Mouse (Mus musculus): Measurements from ENCODE around the gene Hacl1.
A peak's percentile ranks its signal among the peaks of the same experiment; 100 is the strongest.

Gene Hacl1

DNA sequence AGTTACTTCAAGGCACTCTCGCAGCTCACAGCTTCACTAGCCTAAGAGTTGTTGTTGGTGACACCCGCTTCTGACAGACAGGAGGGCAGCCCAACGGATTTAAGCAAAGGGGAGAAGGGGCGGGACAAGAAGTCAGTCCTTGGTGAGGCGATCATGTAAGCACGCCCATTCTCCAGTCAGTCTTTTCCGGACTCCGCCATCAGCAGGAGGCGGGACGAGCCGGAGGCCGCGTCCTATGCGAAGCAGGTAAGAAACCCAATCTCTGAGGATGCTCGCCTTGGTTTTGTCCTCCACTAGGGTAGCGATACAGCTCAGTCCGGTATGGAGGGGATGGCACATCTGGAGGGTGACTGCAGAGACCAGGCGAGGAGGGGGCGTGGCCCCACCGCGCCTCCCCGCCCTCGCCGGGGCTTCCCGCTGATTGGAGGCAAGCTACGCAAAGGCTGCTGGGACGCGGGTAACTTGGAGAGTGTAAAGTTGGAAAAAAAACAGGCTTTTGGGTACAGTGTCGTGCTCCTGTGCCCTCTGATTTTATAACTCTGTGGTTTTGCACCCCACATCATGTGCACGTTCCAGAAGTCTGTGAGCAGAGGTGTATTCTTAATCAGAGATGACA, at the start of gene Hacl1, which contains the start of gene Btd:
TSS of gene Hacl1 (minus strand) at position 397 of the 616 bp plus-strand sequence.
TSS of gene Btd (plus strand) at position 139 of the 616 bp plus-strand sequence.
- peak; percentile 88 to 92 for DNase-seq

GRCm38 (mm10) chr14:31686231-31686630, 45.1 kb upstream of the Hacl1 start:
- no peak for DNase-seq

DNA sequence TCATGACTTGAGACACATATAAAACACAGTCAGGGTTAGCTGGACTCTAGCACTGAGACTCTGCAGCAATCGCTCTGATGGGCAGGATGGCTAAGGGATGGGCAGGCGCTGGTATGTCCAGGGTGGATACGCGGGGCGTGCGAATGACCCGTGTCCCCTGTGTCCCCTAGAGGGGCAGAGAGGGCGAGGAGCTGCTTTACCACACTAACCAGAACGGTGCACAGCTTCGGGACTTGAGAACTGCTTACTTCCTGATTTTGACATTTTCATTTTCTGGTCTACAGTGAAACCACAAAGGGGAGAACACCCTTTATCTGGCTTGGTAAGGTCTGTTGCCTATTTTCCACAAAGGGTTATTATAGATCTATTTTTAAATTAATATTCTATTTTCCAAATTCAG, 44.6 kb upstream of the Hacl1 start:
- no peak for DNase-seq

DNA sequence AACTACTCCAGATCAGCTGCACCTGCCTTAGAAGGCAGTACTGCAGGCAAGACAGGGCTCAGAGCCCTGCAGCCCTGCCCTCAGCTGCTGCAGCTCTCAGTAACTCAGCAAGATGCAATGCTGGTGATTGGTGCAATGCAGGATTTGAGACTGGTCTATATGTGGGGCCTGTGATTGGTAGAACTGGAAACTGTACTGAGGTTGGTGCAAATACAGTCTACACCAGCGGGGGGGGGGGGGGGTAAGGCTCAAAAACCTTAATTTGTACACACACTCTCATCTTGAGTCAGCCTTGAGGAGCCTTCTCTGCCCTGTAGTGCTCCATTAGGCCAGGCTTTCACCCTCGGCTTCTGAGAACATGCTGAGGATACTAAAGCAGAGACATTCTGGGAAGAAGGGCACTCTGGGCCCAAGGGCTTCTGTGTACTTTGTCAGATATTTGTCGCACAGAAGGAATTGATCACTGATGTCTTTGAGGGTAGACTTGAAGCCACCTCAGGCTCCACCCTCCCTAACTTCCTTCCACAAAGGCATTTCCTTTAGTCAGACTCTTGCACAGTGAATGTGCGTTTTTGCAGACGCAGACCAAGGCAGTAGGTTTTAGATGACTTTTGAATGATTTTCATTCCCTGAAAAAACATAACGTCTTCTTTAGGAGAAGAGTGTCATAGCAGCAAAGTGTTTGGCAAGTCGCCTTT, 43.4 kb upstream of the Hacl1 start:
- DNase-seq = no peak

DNA sequence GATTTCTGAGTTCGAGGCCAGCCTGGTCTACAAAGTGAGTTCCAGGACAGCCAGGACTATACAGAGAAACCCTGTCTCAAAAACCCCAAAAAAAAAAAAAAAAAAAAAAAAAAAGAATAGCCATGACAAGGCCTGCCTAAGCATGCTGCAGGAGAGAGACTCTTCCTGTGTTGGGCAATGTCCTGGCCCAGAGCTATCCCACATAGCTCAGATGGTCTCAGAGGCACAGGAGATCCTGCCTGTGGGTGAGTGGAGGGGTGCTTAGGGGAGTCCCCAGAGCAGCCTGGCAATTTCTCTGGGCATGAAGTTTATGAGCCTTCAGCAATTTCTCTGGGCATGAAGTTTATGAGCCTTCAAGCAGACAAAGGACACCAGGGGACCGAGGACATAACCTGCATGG, 42.5 kb upstream of the Hacl1 start:
- no peak for DNase-seq

GRCm38 (mm10) chr14:31681931-31682555, 41.0 kb upstream of the Hacl1 start:
- no peak for DNase-seq

GRCm38 (mm10) chr14:31681291-31681690, 40.2 kb upstream of the Hacl1 start:
- DNase-seq = no peak

DNA sequence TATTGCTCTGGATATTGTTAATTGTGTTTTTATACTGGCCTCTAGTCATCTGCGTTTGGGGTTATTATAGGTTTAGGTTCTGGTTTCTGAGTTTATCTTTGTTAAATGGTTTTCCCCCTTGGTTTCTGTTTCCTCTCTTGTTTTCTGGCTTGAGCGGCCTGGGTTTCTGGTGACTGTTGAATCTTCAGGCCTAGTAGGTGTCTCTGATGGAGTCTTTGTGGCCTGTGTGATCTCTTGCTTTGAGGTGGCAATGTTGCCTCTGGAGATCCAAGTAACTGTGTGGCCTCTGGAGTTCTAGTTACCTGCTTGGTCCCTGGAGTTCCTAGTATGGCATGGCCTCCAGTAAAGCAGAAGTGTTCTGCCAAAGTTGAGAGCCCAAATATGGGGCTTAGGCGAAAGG, 39.6 kb upstream of the Hacl1 start:
- no peak for DNase-seq

DNA sequence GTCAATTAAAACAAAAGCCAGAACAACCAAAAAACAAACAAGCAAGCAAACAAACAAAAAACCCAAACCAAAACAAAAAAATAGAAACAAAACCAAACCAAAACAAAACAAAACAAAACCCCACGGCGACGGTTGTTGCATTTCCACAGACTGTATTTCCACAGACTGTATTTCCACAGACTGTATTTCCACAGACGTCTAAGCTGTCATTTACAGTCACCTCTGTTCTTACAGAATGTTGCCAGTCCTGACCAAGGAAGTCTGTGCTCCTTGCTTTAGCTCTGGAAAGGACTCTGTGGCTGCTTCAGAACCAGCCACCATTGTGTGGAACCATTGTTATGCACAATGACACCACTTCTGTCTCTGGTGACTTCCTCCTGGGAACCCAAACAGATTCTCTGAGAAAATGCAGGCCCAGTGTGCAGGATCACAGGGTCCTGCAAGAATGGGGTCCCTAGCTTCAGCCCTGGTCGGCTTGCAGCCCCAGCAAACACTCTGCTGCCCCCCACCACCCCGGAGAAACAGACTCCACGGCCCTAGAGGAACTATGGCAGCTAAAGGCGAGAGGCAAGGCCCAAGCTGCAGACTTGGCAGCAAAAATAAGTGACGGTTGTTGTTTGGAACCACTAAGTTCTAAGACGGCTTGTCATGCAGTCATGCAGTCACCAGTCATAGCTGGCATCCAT, 30.7 kb upstream of the Hacl1 start:
- DNase-seq = peak in 1 of 2 experiments; percentile 0

DNA sequence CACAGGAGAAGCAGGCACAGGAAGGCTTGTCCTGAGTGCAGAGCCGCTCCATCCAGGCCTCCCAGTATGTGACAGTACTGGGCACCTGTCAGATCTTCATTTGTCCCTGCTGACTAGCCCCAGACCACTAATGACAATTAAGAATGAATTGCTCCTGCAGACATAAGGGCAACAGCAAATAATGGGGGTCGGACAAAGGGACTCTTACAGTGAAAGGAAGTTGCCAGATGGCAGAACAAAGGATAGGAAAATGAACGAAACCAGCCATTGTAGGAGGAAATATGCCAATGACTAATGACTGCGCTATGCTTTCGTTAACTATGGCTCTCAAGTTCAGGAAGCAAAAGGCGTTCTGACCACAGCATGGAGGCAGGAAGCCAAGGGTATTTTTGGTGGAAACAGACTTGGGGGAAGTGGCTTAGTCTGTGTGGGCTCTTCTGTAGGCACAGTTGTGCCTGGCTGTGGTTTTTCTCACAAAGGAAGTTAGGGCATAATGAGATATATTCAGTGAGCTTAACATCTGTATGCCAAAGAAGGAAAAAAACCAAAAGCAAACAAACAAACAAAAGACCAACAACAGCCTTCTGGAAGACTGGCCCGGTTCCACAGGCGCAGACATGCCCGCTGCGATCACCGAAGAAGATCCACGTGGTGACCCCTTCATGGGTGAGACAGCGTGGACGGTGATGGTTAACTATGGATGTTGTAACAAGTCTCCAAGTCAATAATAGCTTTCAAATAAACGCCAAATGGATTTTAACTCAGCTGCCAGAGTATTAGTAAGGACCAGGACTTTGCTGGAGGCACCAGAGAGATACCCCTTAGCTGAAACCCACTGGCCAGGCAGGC, 28.8 kb upstream of the Hacl1 start:
- DNase-seq = peak in 1 of 2 experiments; percentile 49

DNA sequence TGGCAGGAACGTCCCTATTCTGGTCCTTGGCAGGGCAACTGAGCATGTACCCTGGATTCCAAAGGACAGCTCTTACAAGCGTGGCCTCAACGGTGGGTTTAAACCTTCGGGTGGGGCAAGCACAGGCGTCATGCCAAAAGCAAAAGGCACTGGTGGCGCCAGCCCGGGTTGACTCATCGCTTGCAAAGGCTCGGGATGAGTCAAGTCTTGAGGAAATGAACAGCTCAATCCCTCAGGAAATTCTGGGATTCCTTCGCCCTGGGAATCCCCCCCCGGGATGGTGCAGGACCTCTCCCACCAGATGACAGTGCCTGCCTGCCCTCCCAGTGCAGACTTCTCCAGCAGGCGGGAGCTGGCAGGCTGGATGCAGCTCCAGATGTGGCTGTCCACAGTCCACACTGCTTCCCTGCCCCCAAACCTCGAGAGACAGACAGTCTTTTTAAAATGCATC, 28.1 kb upstream of the Hacl1 start:
- peak; percentile 48 to 70 for DNase-seq

DNA sequence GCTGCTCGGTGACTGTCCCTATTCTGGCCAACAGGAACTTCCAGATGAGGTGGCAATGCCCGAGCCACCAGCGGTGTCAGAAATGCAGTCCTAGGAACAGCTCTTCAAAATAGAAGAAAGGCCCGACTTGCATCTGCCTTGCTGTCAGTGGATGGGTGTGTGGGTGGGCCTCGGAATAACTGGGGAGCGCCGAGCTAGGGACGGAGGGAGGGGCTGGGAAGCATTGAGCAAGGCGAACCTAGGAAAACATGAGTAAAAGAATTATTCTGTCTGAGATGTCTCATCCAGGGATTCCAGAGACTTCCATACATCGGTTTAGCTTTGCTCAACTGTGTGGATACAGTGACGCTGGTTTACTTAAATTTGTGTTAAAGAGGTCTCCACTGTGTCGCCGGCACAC, 27.2 kb upstream of the Hacl1 start:
- no peak for DNase-seq

- no peak for DNase-seq
These were observed 26.7 kb upstream of the Hacl1 start for GRCm38 (mm10) chr14:31667741-31668140.

DNA sequence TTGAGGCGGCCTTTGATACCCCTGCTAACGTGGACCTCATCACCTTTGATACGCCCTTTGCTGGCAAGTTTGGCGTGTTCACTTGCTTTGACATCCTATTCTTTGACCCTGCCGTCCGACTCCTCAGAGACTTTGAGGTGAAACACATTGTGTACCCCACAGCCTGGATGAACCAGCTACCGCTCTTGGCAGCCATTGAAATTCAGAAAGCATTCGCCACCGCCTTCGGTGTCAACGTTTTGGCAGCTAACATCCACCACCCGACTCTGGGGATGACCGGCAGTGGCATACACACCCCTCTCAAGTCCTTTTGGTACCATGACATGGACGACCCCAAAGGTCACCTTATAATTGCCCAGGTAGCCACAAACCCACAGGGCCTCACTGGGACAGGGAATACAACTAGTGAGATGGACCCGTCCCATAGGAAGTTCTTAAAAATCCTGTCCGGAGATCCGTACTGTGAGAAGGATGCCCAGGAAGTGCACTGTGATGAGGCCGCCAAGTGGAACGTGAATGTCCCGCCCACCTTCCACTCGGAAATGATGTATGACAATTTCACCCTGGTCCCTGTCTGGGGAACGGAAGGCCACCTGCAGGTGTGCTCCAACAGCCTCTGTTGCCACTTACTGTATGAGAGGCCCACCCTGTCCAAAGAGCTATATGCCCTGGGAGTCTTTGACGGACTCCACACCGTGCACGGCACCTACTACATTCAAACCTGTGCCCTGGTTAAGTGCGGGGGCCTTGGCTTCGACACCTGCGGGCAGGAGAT, 26.0 kb upstream of the Hacl1 start:
- no peak for DNase-seq

DNA sequence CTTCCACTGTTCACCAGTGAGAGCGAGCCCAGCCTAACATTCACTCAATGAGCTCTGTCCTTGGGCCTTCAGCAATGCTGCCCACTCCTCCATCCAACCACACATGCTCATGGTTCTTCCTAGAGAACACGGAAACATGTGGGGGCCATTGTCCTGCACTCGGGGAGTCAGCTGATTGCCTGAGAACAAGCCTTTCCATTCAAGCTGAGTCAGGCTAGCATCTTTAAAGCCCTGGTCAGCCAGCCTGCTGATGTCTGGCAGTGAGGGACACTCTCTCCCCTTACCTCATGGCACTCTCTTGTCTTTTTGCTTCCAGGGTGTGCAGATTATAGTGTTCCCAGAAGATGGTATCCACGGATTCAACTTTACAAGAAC, 24.5 kb upstream of the Hacl1 start:
- DNase-seq = no peak

DNA sequence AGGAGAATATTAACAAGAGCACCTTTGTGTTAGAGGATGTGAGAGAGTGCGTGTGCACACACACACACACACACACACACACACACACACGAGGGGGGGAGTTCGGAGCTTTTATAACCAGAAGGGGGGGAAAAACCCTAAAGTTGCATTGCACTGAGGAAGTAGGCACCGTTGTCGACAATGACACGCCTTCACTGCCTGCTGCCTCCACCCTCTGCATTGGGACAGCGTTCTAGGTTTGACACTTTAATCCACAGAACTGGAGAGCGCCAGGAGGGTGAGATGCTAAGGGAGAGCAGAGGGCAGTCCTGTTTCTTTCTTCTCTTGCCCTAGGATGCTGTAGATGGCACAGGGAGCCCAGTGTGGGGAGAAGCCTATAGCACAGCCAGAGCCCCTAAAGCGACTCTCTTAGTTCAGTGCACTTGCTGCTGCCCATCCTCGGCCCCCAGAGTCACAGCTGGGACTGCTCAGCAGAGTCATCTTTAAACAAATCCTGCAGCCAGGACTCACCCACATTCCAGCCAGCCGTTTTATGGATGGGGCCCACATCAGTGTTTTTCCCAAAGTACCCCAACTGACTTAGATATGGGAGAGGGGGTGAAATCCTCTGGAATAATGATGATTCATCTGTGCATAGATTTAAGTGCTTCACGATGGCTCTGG, 23.9 kb upstream of the Hacl1 start:
- no peak for DNase-seq

DNA sequence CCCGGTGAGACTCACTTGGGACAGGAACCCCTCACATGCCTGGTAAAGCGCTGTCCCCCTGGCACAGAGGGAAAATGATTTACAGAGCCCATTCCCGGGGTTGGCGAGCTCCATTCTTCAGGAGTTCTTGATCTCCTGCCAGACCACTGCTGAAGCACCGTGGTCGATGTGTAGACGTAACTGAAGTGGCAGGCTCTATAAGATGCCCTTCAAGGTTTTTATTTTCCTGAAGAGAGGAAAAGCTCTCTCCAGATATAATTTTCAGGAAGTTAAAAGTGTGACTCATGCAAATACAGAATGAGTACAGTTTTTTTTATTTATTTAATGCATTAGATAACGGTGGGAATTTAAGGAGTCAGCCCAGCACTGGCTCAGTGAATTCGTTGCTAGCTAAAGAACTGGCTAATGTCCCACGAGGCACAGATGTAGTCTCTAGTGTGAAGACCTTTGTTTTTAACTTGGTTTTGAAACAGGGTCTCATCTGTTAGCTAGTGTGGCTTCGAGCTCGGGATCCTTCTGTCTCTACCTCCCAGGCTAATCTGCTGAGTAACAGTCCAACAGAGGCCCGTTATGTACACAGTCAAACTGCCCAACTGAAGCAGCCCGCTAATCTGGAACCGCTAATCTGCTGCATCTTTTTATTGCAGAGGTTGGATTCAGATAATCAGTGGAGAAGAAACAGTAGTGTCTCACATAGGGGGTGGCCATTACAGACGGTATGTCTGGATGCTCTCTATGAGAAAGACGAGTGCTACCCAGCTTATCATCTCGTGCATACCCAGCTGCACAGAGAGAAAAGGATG, 23.2 kb upstream of the Hacl1 start:
- DNase-seq = peak in 1 of 2 experiments; percentile 45

DNA sequence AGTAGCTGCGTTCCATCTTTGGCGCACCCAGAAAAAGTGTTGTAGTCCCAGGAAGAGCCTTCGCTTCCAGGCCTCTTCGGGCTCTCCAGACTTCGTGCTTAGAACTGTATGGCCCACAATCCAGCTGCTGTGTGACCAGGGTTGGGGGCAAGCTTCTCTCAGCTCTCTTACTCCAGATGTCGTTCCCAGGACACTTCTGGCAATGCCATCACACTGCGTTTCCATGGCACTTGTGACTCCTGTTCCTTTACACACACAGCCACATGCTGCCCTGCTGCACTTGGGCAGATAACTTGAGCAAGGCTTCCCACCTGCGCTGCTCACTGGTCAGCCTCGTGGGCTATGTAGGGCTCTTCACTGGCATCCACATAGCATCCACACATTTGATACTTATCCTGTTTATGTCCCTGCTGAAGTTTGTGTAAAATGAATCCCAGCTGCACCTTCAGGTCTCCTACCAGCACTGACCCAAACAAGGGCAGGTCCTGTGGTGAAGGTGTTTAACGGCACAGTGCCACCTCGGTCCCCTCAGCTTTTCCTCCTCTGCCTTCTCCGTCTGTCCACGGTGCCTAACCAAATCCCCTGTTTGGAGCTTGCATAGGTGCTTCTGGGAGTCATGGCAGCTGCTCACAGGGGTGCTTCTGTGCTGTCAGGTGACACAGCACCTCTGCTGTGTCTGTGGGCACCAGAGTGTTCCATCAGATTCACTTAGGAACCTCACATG, 22.5 kb upstream of the Hacl1 start:
- peak in 1 of 2 experiments; percentile 5 for DNase-seq

DNA sequence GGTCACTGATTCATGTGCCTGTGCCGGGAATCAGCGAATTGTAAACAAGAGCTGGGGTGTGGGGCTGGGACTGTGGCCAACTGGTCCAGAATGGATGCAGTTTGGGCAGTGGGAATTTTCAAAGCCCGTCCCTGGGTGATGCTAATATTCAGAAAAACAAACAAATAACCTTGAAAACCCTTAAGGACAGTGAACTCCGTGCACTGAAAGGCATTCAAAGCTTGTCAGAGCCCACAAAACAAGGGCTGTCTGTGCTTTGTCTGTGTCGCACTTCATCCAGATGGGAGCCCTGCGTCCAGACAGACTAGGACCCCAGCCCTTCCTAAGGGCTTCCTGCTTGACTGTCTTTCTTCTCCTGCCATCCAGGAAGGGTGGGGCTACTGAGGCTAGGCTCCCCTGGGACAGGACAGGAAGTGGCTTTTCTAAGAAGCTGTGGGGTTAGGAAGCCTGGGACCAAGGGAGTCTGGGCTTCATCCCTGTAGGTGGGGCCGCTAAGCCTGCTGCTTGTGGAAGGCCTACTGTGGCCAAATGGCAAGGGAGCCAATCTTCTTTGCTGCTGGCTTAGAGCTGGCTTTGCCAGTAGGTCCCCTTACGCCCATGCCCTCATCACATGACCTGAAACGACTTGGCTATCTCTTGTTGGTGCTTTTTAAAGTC, 21.6 kb upstream of the Hacl1 start:
- DNase-seq = peak; percentile 65 to 86

Measured in kidney, postnatal 4 days (tissue).